Mouse (Mus musculus) leukemia stem cell, adult 10-12 weeks (primary cell): ENCODE results near the gene Pate2. TPM values are rescaled to one million over a fixed set of nuclear protein-coding genes. Genes with fewer than 3 reads are reported as not detected.

Experiments used
- polyA plus RNA-seq: library from polyadenylated mRNA; stranded (reverse); fragments of >175 nt; gene quantifications from 2 replicates; pipeline ENCODE4 v1.2.3, GENCODE M21; 2012; ENCODE audit warnings: low replicate concordance

The Pate2 gene
- polyA plus RNA-seq = 0.20 and 1.1 TPM in 2 replicates

DNA sequence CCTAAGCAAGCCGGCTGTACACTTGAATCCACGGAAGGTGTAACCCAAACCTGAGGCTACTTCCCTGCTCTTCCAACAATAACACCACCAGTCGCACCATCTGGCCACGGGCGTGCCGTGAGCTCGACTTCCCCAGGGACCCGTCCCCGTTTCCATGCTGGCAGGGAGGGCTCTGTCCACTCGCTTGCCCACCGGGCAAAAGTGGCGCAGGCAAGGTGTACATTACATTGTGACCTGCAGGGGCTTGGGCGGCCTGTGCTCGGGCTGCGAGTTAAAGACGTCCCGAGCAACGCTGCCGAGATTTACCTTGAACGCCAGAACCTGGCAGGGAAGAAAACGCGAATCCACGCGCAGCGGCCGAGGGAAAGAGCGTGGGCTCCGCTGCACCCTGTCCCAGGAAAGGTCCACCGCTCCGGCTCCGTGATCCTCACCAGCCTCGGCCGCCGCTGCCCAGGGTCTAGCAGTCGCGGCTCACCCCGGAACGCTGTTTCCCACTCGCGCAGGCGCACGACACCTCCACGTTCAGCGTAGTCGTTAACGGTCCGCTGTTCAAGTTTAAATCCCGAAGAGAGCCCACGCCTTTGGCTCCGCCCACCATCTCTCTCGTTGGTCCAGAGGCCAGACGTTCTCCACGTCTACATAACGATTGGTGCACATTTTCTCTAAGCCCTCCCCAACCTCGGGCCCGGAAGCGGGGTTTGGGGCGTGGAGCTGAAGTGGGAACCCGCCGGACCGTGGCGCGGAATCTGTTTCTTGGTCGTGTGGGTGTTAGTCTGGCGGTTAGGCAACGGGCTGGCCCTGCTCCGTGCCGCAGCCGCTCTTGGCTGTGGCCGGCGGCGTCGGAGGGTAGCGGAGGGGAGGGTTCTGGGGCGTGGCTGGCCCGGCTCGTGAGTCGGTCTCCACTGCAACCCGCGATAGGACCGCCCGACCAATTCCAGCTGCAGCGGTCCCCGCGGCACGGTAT is at the start of gene Pate2, which contains the start of gene Hyls1:
Gene Pate2 (plus strand): TSS at position 714 of the 964 bp plus-strand sequence.
Gene Hyls1 (minus strand): TSS at position 828 of the 964 bp plus-strand sequence.

DNA sequence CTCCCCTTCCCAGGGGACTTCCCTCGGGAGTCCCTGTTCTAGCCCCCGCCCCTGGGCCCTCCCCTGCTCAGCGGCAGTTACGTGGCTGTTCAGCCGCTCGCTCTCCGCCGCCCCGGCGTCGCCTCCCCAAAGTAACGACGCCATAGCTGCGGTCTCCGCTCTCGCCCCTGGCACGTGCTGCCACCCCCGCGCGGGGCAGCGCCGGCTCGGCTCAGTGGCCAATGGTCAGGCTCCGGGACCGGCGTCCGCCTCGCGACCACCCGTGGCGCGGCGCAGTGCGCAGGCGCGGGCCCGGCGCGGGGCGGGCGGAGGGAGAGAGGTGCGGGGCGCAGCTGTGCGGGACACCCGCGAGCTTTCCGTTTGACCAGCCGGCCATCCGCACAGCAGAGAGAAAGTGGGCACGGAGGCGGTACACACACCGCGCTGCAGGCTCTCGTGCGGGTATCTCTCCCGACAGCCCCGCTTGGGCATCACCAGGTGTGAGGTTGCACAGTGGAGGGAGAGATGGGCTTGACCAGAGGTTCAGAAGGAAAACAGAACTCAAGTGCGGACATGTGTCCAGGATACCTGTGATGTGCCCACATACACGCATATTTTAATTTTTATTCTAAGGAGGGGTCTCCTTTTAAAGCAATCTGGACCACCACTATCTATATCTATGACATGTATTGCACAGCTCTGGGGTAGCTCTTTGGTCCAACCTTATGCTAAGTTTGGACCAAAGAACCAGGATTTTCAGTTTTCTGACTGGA is 11.7 kb upstream of the Pate2 start, which contains the start of the genes Ddx25 and Pus3:
Gene Ddx25 (minus strand): TSS at position 272 of the 752 bp plus-strand sequence.
Gene Pus3 (plus strand): TSS at position 339 of the 752 bp plus-strand sequence.

DNA sequence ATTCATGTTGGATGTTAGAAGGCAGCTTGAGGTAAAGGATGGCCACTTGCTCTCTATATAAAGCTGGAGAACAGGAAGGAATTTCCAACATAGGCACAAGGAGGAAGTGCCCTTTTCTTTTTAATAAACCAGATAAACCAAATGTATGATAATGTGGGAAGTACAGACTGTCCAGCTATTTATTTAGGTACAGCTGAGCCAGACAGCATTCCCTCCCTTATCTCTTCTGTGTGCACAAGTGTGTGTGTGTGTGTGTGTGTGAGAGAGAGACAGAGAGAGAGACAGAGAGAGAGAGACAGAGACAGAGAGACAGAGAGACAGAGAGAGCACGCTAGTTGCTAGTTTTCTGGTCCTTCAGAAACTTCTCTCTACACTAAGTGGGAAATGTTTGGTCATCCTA is 41.8 kb downstream of the Pate2 start, which contains the start of gene Pate4:
Gene Pate4 (minus strand): TSS at position 101 of the 400 bp plus-strand sequence.

GRCm38 (mm10) chr9:35648102-35648501 is 78.0 kb downstream of the Pate2 start, which contains the start of gene Pate3:
Gene Pate3, minus strand, starts transcription at chr9:35648202.

DNA sequence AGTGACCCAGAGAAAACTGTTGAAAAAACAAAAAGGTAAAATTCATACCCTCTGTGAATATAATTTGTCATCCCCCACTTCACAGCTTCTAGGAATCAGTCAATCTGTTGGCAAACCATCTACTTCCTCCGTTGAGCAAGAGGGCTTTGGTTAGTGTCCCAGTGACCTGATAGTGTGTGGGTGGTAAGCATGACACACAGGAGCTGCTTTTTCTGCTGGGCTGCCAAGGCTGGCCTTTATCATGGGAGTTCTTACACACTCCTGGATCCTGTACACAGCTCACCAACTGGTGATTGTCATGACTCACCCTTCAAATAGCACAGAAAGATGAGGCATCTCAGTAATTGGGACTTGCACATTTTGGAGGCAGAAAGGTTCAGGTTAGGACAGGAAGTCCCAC is 116.9 kb downstream of the Pate2 start, which contains the start of gene Pate1:
Gene Pate1 (minus strand): TSS at position 378 of the 400 bp plus-strand sequence.

Other genes starting within 250 kb of the Pate2 start
- 0.07 and 0.17 TPM in 2 replicates for gene Cdon, start 149.2 kb upstream of the Pate2 start, polyA plus RNA-seq
- gene Gm1113, start 52.0 kb upstream of the Pate2 start, polyA plus RNA-seq = not detected in 2 replicates
- not detected in 2 replicates for gene Ddx25, start 11.8 kb upstream of the Pate2 start, polyA plus RNA-seq
- 0.25 and 0.79 TPM in 2 replicates for gene Pus3, start 11.7 kb upstream of the Pate2 start, polyA plus RNA-seq
- 1.5 and 5.5 TPM in 2 replicates for gene Hyls1, start 114 bp downstream of the Pate2 start, polyA plus RNA-seq
- gene Pate4, start 41.7 kb downstream of the Pate2 start, polyA plus RNA-seq = not detected in 2 replicates
- not detected in 2 replicates for gene Pate3, start 77.9 kb downstream of the Pate2 start, polyA plus RNA-seq
- gene Pate1, start 117.1 kb downstream of the Pate2 start, polyA plus RNA-seq = not detected in 2 replicates
- gene Gm17677, start 170.8 kb downstream of the Pate2 start, polyA plus RNA-seq = not detected in 2 replicates
- not detected in 2 replicates for gene Gm17727, start 207.8 kb downstream of the Pate2 start, polyA plus RNA-seq
- gene Gm27235, start 219.8 kb downstream of the Pate2 start, polyA plus RNA-seq = not detected in 2 replicates
- gene D730048I06Rik, start 219.8 kb downstream of the Pate2 start, polyA plus RNA-seq = not detected in 2 replicates